In the genomic region with DNA sequence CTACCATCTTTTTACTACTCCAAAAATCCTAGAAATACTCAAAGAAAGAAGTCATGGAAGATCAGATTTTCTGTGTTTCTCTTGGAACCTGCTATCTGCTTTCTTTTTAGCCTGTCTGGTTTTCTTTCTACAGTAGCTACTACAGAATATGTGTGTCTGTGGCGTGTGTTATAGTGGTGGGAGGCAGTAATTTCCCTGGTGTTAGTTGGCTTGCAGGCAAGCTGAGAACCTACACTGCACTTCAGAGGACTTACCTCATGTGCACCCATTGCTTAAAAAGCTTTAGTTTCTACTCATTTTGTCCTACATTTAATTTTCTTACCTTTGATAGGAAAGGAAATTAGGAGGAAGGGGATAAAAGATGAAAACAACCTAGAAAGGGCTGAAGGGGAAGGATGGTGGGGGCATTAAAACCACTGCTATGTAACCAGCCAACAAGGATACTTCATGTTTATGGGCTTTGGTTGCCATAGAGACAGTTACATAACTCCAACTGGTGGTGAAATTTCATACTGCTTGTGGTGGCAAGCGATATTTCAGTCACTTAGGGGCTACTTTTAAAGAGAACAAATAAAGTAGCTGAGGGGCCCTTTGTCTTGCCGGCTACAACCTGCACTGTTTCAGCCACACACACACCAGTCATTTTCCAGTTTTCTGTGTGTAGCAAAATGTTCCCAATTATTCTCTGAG, we compare ENCODE assay signal across 12 mouse cellular contexts.
"Had no signal": no experiment of that assay in that cellular context is flagged by ENCODE, and none has a peak within 500 bp of the region (broad histone marks: within the 10 kb centered on the region; RNA-seq: fewer than 3 reads in every experiment).

No protein-coding gene starts in this region.

- DNase-seq: kidney, adult 9 months; kidney, postnatal 25 days; layer of hippocampus, postnatal 36 days; liver; lung, adult 18-20 months; lung, postnatal 10 days; lung, postnatal 36 days; retina, postnatal 1 day; right cerebral cortex, postnatal 4 days; spleen, adult 18-20 months; thymus, adult 18-20 months; thymus, postnatal 36 days had no signal
